Mouse (Mus musculus) heart, embryonic 10.5 days (tissue): ENCODE measurements at regions not wholly inside any gene's neighbourhood (a gene's known extent, or its start where the extent isn't known, plus 50 kb on each side); places are given as distances from the start of the nearest gene placed in this dataset.

Source experiments
- DNase-seq: peaks from one replicate; pipeline ENCODE4 v3.0.0-alpha.2; 2017; ENCODE audit warnings: low spot score
- H3K27ac ChIP-seq: fragments of 300-500 bp; sonication (generic); 2 replicates; pipeline ENCODE4 v1.5.1; 2016; ENCODE audit warnings: mild to moderate bottlenecking
- H3K27me3 ChIP-seq: fragments of 300-500 bp; sonication (generic); 2 replicates; pipeline ENCODE4 v1.6.1; 2016; ENCODE audit warnings: mild to moderate bottlenecking; ENCODE audit not compliant: poor library complexity, insufficient read depth, severe bottlenecking
- H3K36me3 ChIP-seq: fragments of 300-500 bp; sonication (generic); 2 replicates; pipeline ENCODE4 v1.6.1; 2016; ENCODE audit warnings: mild to moderate bottlenecking, moderate library complexity
- H3K4me1 ChIP-seq: fragments of 300-500 bp; sonication (generic); 2 replicates; pipeline ENCODE4 v1.6.1; 2016; ENCODE audit warnings: mild to moderate bottlenecking
- H3K4me3 ChIP-seq: fragments of 300-500 bp; sonication (generic); 2 replicates; pipeline ENCODE4 v1.5.1; 2016; ENCODE audit warnings: mild to moderate bottlenecking, moderate library complexity
- H3K9me3 ChIP-seq: fragments of 300-500 bp; sonication (generic); 2 replicates; pipeline ENCODE4 v1.6.1; 2016; ENCODE audit warnings: mild to moderate bottlenecking, moderate library complexity
- WGBS: fragments of 180-500 bp; shearing (Covaris S2); methylation state at CpG from one replicate; pipeline ENCODE4 v1.1.7; 2016; 5-methylcytosine and 5-hydroxymethylcytosine counted together

GRCm38 (mm10) chr12:71467820-71468219 lies 158.1 kb downstream of the Dact1 start:
- H3K36me3 ChIP-seq: no peaks in the 10 kb centered on the region
- no peak overlapping the region for H3K27ac ChIP-seq

GRCm38 (mm10) chr12:71468324-71468723 lies 158.6 kb downstream of the Dact1 start:
- H3K4me3 ChIP-seq: no peak overlapping the region
- H3K4me1 ChIP-seq: peaks cover 16% of the 10 kb centered on the region; the same call in 1 of the 2 replicates
- H3K27ac ChIP-seq: no peak overlapping the region
- no peaks in the 10 kb centered on the region for H3K9me3 ChIP-seq
- DNase-seq: no peak
- 64% methylated on average over 6 of the region's 6 CpGs for WGBS
- 0 out of 2 replicates have a peak, but pooled peaks cover 8% of the 10 kb centered on the region for H3K27me3 ChIP-seq
- no peaks in the 10 kb centered on the region for H3K36me3 ChIP-seq

More at GRCm38 (mm10) chr12:71467820-71468219, 158.1 kb downstream of the Dact1 start:
- no peak overlapping the region for H3K4me3 ChIP-seq
- 76% methylated on average over 7 of the region's 7 CpGs for WGBS
- H3K27me3 ChIP-seq: 0 out of 2 replicates have a peak, but pooled peaks cover 8% of the 10 kb centered on the region
- DNase-seq: no peak
- no peaks in the 10 kb centered on the region for H3K9me3 ChIP-seq
- H3K4me1 ChIP-seq: peaks cover 16% of the 10 kb centered on the region; the same call in 1 of the 2 replicates

GRCm38 (mm10) chr12:71470983-71471715 lies 161.5 kb downstream of the Dact1 start:
- no peak overlapping the region for H3K27ac ChIP-seq

GRCm38 (mm10) chr12:71471720-71472119 lies 162.0 kb downstream of the Dact1 start:
- Histone ChIP-seq H3K27ac (no peak overlapping the region), H3K27me3 (0 out of 2 replicates have a peak, but pooled peaks cover 8% of the 10 kb centered on the region), H3K4me3 (no peak overlapping the region), H3K4me1 (peaks cover 23% of the 10 kb centered on the region), H3K36me3 (no peaks in the 10 kb centered on the region), H3K9me3 (no peaks in the 10 kb centered on the region)
- WGBS: 82% methylated on average over 4 of the region's 4 CpGs
- DNase-seq: no peak

More at GRCm38 (mm10) chr12:71470983-71471715, 161.5 kb downstream of the Dact1 start:
- WGBS: 60% methylated on average over 13 of the region's 13 CpGs
- peaks cover 21% of the 10 kb centered on the region for H3K4me1 ChIP-seq
- DNase-seq: no peak
- H3K4me3 ChIP-seq: no peak overlapping the region
- 0 out of 2 replicates have a peak, but pooled peaks cover 8% of the 10 kb centered on the region for H3K27me3 ChIP-seq
- no peaks in the 10 kb centered on the region for H3K36me3 ChIP-seq
- no peaks in the 10 kb centered on the region for H3K9me3 ChIP-seq

- Histone ChIP-seq H3K4me1 (peaks cover 43% of the 10 kb centered on the region), H3K9me3 (no peaks in the 10 kb centered on the region), H3K36me3 (no peaks in the 10 kb centered on the region), H3K27ac (no peak overlapping the region), H3K4me3 (no peak overlapping the region), H3K27me3 (no peaks in the 10 kb centered on the region)
- 36% methylated on average over 4 of the region's 4 CpGs for WGBS
- no peak for DNase-seq
Observed at GRCm38 (mm10) chr12:71476238-71476637, 166.6 kb downstream of the Dact1 start.

- no peak overlapping the region for H3K27ac ChIP-seq
- DNase-seq: no peak
- H3K4me1 ChIP-seq: peaks cover 45% of the 10 kb centered on the region
- 36% methylated on average over 5 of the region's 5 CpGs for WGBS
- H3K27me3 ChIP-seq: no peaks in the 10 kb centered on the region
- H3K4me3 ChIP-seq: no peak overlapping the region
- H3K36me3 ChIP-seq: no peaks in the 10 kb centered on the region
- no peaks in the 10 kb centered on the region for H3K9me3 ChIP-seq
Observed at GRCm38 (mm10) chr12:71477691-71478090, 168.0 kb downstream of the Dact1 start.

- Histone ChIP-seq H3K9me3 (no peaks in the 10 kb centered on the region), H3K36me3 (no peaks in the 10 kb centered on the region), H3K4me3 (no peak overlapping the region), H3K4me1 (peaks cover 50% of the 10 kb centered on the region), H3K27me3 (no peaks in the 10 kb centered on the region), H3K27ac (no peak overlapping the region)
- DNase-seq: no peak
- WGBS: 66% methylated on average over 6 of the region's 6 CpGs
Observed at GRCm38 (mm10) chr12:71481371-71481770, 171.7 kb downstream of the Dact1 start.

GRCm38 (mm10) chr12:71481899-71482593 lies 172.4 kb downstream of the Dact1 start:
- Histone ChIP-seq H3K4me3 (no peak overlapping the region), H3K27ac (peak overlapping the region; percentile 57; the same call in 1 of the 2 replicates), H3K36me3 (no peaks in the 10 kb centered on the region), H3K4me1 (peaks cover 50% of the 10 kb centered on the region), H3K9me3 (no peaks in the 10 kb centered on the region), H3K27me3 (no peaks in the 10 kb centered on the region)
- 65% methylated on average over 9 of the region's 9 CpGs for WGBS
- no peak for DNase-seq

GRCm38 (mm10) chr12:71482619-71483018 lies 172.9 kb downstream of the Dact1 start:
- Histone ChIP-seq H3K4me1 (peaks cover 49% of the 10 kb centered on the region), H3K36me3 (no peaks in the 10 kb centered on the region), H3K27ac (peak overlapping the region; percentile 57; the same call in 1 of the 2 replicates), H3K4me3 (no peak overlapping the region), H3K9me3 (no peaks in the 10 kb centered on the region), H3K27me3 (no peaks in the 10 kb centered on the region)
- 23% methylated on average over 2 of the region's 2 CpGs for WGBS
- DNase-seq: no peak

- Histone ChIP-seq H3K27me3 (no peaks in the 10 kb centered on the region), H3K4me3 (no peak overlapping the region), H3K4me1 (peaks cover 49% of the 10 kb centered on the region), H3K9me3 (no peaks in the 10 kb centered on the region), H3K27ac (peak overlapping the region; percentile 33; the same call in 1 of the 2 replicates), H3K36me3 (no peaks in the 10 kb centered on the region)
- DNase-seq: peak; percentile 55
- WGBS: 67% methylated on average over 7 of the region's 7 CpGs
Observed at GRCm38 (mm10) chr12:71483536-71484165, 174.0 kb downstream of the Dact1 start.

GRCm38 (mm10) chr12:71484286-71484685 lies 174.6 kb downstream of the Dact1 start:
- 92% methylated on average over 5 of the region's 5 CpGs for WGBS
- Histone ChIP-seq H3K36me3 (no peaks in the 10 kb centered on the region), H3K4me3 (no peak overlapping the region), H3K9me3 (no peaks in the 10 kb centered on the region), H3K27ac (no peak overlapping the region), H3K4me1 (peaks cover 45% of the 10 kb centered on the region), H3K27me3 (no peaks in the 10 kb centered on the region)
- DNase-seq: peak; percentile 20

GRCm38 (mm10) chr12:71486078-71486477 lies 176.4 kb downstream of the Dact1 start:
- no peak for DNase-seq
- Histone ChIP-seq H3K9me3 (no peaks in the 10 kb centered on the region), H3K27ac (no peak overlapping the region), H3K27me3 (no peaks in the 10 kb centered on the region), H3K4me3 (no peak overlapping the region), H3K36me3 (no peaks in the 10 kb centered on the region), H3K4me1 (peaks cover 42% of the 10 kb centered on the region)
- WGBS: 84% methylated on average over 12 of the region's 12 CpGs
